Mouse (Mus musculus) embryonic fibroblast, embryonic 13.5 days (primary cell): ENCODE data around the gene Rmdn3.

Source experiments
- CTCF ChIP-seq: IDR thresholded peaks from 2 replicates; pipeline ENCODE4 v1.5.1; 2011; ENCODE audit warnings: mild to moderate bottlenecking, control low read depth, low read length, moderate library complexity, borderline replicate concordance; ENCODE audit not compliant: insufficient read depth
- POLR2A ChIP-seq: IDR thresholded peaks from 2 replicates; pipeline ENCODE4 v1.6.1; 2011; ENCODE audit warnings: low read depth, mild to moderate bottlenecking, control low read depth, low read length, moderate library complexity

- TF ChIP-seq CTCF, result no peak
- no peak for TF ChIP-seq POLR2A
Measured at GRCm38 (mm10) chr2:119171574-119171973, 14.7 kb upstream of the Rmdn3 start.
